Mouse (Mus musculus) cerebellum, adult 11 months (tissue): Measurements from ENCODE around the gene Col18a1.
A peak's percentile ranks its signal among the peaks of the same experiment; 100 is the strongest.
"Not testable (repeated sequence)": the region's sequence is repeated elsewhere in the genome, so short reads cannot be mapped to it uniquely, and the experiment has no call there.

Experiments used
- DNase-seq: peaks from one replicate; pipeline ENCODE4 v3.0.0; 2022

Gene Col18a1

GRCm38 (mm10) chr10:77180110-77180509 is 13.8 kb upstream of the Col18a1 start:
- DNase-seq, result no peak

GRCm38 (mm10) chr10:77178691-77179090 is 12.3 kb upstream of the Col18a1 start:
- DNase-seq, result no peak

- DNase-seq, result no peak
Measured at GRCm38 (mm10) chr10:77170400-77170799, 4.1 kb upstream of the Col18a1 start.

DNA sequence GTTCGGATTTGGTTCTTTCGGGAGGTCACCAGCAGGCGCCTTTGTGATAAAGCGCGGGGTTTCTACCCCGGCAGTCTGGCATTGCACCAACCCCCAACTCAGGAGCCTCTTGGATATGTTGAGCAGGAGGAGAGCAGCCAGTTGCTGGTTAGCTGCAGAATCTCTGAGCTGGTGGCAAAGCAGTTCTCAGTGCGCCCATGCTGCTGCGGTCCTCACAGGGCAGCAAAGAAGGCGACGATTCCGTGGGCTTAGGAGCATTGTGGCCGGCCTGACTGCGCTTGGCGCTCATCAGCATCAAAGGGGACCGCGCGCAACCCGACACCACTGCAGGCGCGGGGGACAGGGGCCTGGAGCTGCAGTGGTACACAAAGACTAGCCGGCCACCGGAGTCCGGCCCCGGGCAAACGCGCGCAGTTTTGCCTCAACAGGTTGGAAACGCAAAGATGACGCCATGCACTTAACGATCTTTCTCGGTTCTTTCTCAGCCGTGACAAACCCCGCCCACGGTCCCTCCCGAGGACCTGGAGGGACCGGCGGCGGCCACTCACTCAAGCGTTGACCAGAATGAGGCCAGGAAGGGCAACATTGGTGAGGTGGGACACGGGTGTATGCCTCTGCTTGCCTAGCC is 916 bp downstream of the Col18a1 start:
- no peak for DNase-seq

DNA sequence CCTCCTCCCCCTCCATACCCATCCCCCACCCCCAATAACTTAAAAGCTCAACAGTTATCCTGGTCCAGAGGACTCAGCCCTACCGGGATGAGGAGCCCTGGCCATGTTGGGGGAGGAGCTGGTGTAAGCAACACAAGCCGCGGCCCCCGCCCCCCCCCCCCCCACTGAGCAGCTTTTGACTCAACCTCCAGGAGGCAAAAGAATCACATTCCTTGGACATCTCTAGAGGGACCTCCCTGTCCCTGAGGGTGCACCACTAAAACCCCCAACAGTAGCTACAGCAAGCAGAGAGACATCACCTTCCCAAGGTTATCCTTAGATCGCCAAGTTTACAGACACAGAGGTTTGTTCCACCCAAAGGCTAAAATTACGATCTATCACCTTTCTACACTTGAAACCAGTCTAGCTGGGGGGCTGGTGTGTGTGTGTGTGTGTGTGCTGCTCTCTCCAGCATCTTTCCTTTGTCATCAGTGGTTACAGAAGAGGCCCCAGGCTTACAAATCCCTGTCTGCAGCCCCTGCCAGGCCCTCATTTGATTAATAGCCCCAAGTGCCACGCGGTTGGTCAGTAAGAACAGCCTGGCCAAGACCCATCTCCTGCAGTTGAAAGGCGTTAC is 1.8 kb downstream of the Col18a1 start:
- no peak for DNase-seq

- no peak for DNase-seq
Measured at GRCm38 (mm10) chr10:77164041-77164436, 2.3 kb downstream of the Col18a1 start.

GRCm38 (mm10) chr10:77163392-77163977 is 2.9 kb downstream of the Col18a1 start:
- DNase-seq, result no peak

- no peak for DNase-seq
Measured at GRCm38 (mm10) chr10:77159573-77159972, 6.8 kb downstream of the Col18a1 start.

GRCm38 (mm10) chr10:77158948-77159347 is 7.4 kb downstream of the Col18a1 start:
- DNase-seq, result no peak

DNA sequence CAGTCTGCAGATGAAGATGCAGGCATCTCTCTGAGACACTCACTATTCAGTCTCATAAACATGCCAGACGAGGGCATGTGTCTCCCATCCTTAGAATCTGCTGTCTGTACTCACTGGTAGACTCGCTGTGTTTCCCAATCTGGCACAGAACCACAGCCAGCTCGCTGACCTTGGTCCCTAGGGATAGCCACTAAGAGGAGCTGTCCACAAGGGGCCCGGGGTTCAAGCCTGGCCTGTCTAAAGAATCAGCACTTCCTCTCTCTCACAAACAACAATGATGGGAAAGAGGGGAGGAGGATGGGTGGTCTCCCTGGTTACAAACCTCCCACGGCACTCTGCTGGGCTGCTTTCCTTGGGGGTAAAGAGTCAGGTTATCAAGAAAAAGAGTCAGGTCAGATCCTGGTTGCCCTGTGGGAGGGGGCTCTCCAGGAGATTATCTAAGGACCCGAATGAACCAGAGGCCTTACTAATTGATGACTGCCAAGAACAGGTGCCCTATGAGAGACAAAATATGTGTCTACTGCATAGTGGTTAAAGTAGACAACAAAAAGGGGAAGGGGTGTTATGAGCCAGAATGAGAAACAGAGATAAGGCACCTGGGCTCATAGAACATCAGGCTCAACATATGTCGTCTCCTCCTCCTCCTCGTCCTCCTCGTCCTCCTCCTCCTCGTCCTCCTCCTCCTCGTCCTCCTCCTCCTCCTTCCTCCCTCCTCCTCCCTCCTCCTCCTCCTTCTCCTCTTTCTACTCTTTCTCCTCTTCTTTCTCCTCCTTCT is 8.9 kb downstream of the Col18a1 start:
- no peak for DNase-seq

- DNase-seq, result no peak
Measured at GRCm38 (mm10) chr10:77152178-77152621, 14.1 kb downstream of the Col18a1 start.

DNA sequence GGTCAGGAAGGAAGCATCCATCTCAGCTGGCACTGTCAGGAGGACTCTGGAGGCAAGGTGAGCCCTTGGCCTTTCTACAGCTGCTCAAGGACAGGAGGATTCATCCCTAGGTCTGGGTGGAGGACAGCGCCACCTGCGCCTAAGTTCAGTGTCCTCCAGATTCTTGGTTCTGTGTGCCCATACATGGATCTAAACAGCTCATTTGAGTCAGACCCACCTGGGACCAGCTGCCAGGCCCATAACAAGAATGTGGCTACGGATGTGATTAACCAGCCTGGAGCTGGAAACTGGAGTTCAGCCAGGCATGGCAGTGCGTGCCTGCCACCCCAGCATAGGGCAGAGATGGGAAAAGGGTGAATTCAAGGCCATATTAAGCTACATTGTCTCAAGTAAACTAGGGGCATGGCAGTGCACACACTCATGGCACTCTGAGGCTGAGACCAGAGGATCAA is 14.8 kb downstream of the Col18a1 start:
- DNase-seq, result no peak

- no peak for DNase-seq
Measured at GRCm38 (mm10) chr10:77150947-77151521, 15.3 kb downstream of the Col18a1 start.

- no peak for DNase-seq
Measured at GRCm38 (mm10) chr10:77150016-77150415, 16.3 kb downstream of the Col18a1 start.

DNA sequence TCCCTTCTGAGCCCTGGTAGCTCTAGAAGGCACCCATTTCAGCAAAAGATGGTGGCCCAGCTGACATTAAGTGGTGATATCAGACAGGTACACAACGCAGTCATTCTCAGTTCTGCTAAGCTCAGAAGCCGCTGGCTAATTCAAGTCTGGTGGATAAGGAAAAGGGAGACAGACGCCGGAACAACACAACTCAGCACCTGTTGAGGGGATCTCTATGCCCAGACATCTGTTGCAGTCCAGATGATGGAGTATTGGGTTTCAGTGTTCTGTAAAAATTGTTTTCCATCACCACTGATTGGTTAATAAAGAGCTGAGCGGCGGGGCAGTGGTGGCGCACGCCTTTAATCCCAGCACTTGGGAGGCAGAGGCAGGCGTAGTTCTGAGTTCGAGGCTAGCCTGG is 18.8 kb downstream of the Col18a1 start:
- DNase-seq, result no peak

GRCm38 (mm10) chr10:77146901-77147463 is 19.4 kb downstream of the Col18a1 start:
- DNase-seq, result no peak

- no peak for DNase-seq
Measured at GRCm38 (mm10) chr10:77145946-77146345, 20.4 kb downstream of the Col18a1 start.

GRCm38 (mm10) chr10:77144372-77144771 is 22.0 kb downstream of the Col18a1 start:
- no peak for DNase-seq

GRCm38 (mm10) chr10:77142328-77142727 is 24.0 kb downstream of the Col18a1 start:
- peak; percentile 28 for DNase-seq

- DNase-seq, result no peak
Measured at GRCm38 (mm10) chr10:77138304-77138703, 28.0 kb downstream of the Col18a1 start.

DNA sequence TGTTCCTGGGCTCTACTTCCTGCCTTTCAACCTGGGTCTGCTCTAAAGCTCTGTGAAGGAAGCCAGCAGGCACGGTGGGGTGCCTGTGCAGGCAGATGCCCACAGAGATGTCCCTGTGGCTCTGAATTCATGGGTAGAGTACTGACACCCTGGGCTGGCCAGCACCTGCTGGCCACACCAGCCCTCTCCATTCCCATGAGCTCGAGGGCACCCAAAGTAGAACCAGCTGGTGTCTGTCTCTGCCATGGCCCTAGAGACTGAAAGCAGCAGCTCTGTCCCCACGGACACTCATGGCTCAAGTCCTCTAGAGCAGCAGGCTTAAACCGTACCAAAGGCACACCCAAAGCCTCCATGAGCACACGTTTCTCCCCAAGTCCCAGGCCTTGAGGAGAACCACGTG is 30.1 kb downstream of the Col18a1 start:
- DNase-seq, result no peak

- no peak for DNase-seq
Measured at GRCm38 (mm10) chr10:77135274-77135829, 31.0 kb downstream of the Col18a1 start.

GRCm38 (mm10) chr10:77134807-77135152 is 31.6 kb downstream of the Col18a1 start:
- DNase-seq, result not testable (repeated sequence)
